Mouse (Mus musculus): Measurements from ENCODE around the gene Mrps11. TPM values are rescaled to one million over a fixed set of nuclear protein-coding genes. Genes with fewer than 3 reads are reported as not detected.

Mrps11 gene
- polyA plus RNA-seq (2014; fragmentation: Illumina TruSeq; extraction: RNeasy Lipid Tissue Mini Kit (QIAGEN cat#74804); ENCODE audit: low read depth, low replicate concordance) = 1.6 TPM

DNA sequence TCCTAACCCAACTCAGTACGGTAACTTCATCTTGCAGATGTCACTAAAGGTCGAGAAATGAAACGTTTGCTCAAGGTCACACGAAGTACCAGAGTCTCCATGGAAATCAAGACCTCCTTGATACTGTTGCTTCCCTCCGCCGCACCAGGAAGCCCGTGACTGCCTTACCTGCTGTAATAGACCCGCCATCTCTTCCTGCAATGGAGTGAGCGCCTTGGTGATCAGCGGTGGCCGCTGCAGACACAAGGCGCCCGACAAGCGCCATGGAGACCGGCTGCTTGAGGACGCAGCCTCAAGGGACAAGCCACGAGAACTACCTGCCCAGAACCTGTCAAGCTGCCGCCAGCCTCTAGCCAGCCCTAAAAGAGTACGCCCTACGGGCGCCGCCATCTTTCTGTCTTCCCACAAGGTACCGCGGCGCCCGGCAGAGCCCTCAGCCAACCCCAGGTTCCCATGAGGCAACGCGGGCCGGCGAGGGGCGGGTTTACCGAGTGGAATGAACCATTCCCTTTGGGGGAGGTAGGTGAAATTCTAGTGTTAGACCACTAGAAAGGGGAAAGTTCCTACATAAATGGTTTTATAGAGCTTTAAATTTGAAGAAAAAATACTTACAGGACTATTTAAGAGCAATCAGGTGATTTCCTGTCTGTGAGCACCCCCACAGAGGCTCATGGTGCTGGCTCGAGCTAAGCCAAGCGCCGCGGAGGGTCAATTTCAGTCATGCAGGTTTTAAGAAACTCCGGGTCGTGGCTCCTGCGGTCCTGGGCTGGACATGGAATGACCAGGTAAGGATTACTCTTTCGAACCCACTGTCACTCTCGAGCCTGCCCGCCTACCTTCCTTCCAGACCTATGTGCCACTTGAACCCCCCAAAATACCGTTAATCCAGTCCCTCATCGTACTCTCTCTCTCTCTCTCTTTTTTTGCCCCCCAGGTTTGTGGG is at the start of gene Mrps11, which contains the start of gene Mrpl46:
TSS of gene Mrps11 (plus strand) at position 481 of the 943 bp plus-strand sequence.
TSS of gene Mrpl46 (minus strand) at position 893 of the 943 bp plus-strand sequence.

DNA sequence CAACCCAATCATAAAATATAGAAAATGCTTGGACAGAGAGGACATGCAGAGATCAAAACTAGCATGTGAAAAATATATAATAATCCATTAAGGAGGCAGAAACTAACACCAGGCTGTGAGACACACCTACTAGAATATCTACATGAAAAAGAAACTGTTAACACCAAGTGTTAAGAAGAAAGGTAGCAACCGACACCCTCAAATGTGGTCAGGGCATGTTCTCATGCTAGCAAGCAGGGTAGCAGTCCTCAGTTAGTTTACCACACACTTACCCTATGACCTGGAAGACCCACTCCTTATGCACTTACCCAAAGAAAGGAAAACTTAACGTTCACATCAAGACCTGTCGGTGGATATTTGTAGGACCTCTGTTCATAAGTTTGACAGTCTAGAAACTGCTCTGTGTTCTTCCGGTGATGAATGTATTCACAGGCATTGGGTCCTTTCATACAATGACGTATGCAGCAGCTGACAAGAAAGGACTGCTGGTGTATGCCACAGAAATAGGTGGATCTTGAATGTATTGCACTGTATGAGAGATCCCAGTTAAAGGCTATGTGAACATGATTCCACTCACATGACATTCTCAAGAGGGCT is 45.2 kb upstream of the Mrps11 start, which contains the start of gene Ntrk3:
TSS of gene Ntrk3 (minus strand) at position 399 of the 597 bp plus-strand sequence.

Other genes with a start within 250 kb of the Mrps11 start
- gene Ntrk3, start 45.1 kb upstream of the Mrps11 start, polyA plus RNA-seq (2014; fragmentation: Illumina TruSeq; extraction: RNeasy Lipid Tissue Mini Kit (QIAGEN cat#74804); ENCODE audit: low read depth, low replicate concordance) = not detected
- 7.9 TPM for gene Mrpl46, start 412 bp downstream of the Mrps11 start, polyA plus RNA-seq (2014; fragmentation: Illumina TruSeq; extraction: RNeasy Lipid Tissue Mini Kit (QIAGEN cat#74804); ENCODE audit: low read depth, low replicate concordance)
- gene Det1, start 64.1 kb downstream of the Mrps11 start, polyA plus RNA-seq (2014; fragmentation: Illumina TruSeq; extraction: RNeasy Lipid Tissue Mini Kit (QIAGEN cat#74804); ENCODE audit: low read depth, low replicate concordance) = 3.5 TPM
- gene Aen, start 112.7 kb downstream of the Mrps11 start, polyA plus RNA-seq (2014; fragmentation: Illumina TruSeq; extraction: RNeasy Lipid Tissue Mini Kit (QIAGEN cat#74804); ENCODE audit: low read depth, low replicate concordance) = 5.1 TPM
- 1.2 TPM for gene Isg20, start 130.3 kb downstream of the Mrps11 start, polyA plus RNA-seq (2014; fragmentation: Illumina TruSeq; extraction: RNeasy Lipid Tissue Mini Kit (QIAGEN cat#74804); ENCODE audit: low read depth, low replicate concordance)

Measured in liver, adult 10 weeks (tissue).